Mouse (Mus musculus) embryonic facial prominence, embryonic 15.5 days (tissue): Measurements from ENCODE around the gene Exoc6b. TPM values are rescaled to one million over a fixed set of nuclear protein-coding genes. Genes with fewer than 3 reads are reported as not detected.

Experiments
- ATAC-seq: fragments of 200-750 bp; cut with Nextera tagmentation; 2 replicates; pipeline ENCODE4 v1.8.0; 2017; ENCODE audit warnings: low read depth, moderate TSS enrichment; ENCODE audit not compliant: insufficient number of reproducible peaks, low FRiP score, low TSS enrichment
- H3K27ac ChIP-seq: fragments of 300-500 bp; sonication (generic); replicated peaks from 2 replicates; pipeline ENCODE4 v1.5.1; 2015; ENCODE audit warnings: mild to moderate bottlenecking, inconsistent platforms
- H3K27me3 ChIP-seq: fragments of 300-500 bp; sonication (generic); 2 replicates; pipeline ENCODE4 v1.6.1; 2015; ENCODE audit warnings: inconsistent platforms
- H3K36me3 ChIP-seq: fragments of 300-500 bp; sonication (generic); 2 replicates; pipeline ENCODE4 v1.6.1; 2015; ENCODE audit warnings: mild to moderate bottlenecking, inconsistent platforms
- H3K4me1 ChIP-seq: fragments of 300-500 bp; sonication (generic); 2 replicates; pipeline ENCODE4 v1.6.1; 2015; ENCODE audit warnings: inconsistent platforms
- H3K4me2 ChIP-seq: fragments of 300-500 bp; sonication (generic); replicated peaks from 2 replicates; pipeline ENCODE4 v1.6.1; 2015; ENCODE audit warnings: mild to moderate bottlenecking, inconsistent platforms
- H3K4me3 ChIP-seq: fragments of 300-500 bp; sonication (generic); replicated peaks from 2 replicates; pipeline ENCODE4 v1.5.1; 2015; ENCODE audit warnings: mild to moderate bottlenecking, inconsistent platforms
- H3K9ac ChIP-seq: fragments of 300-500 bp; sonication (generic); 2 replicates; pipeline ENCODE4 v1.6.1; 2015; ENCODE audit warnings: inconsistent platforms
- H3K9me3 ChIP-seq: fragments of 300-500 bp; sonication (generic); replicated peaks from 2 replicates; pipeline ENCODE4 v1.6.1; 2016; ENCODE audit warnings: inconsistent platforms
- WGBS: fragments of 180-500 bp; shearing (Covaris S2); methylation state at CpG from one replicate; pipeline ENCODE4 v1.1.7; 2015; 5-methylcytosine and 5-hydroxymethylcytosine counted together
- polyA plus RNA-seq: library from polyadenylated mRNA; unstranded; fragments of >200 nt; fragmentation: Nextera tagmentation; extraction: Ambion mirVana; gene quantifications from 2 replicates; pipeline ENCODE4 v1.2.1, GENCODE M21; 2015

The Exoc6b gene
- polyA plus RNA-seq, 1 experiment from 2014 or later, result 36.5 TPM

DNA sequence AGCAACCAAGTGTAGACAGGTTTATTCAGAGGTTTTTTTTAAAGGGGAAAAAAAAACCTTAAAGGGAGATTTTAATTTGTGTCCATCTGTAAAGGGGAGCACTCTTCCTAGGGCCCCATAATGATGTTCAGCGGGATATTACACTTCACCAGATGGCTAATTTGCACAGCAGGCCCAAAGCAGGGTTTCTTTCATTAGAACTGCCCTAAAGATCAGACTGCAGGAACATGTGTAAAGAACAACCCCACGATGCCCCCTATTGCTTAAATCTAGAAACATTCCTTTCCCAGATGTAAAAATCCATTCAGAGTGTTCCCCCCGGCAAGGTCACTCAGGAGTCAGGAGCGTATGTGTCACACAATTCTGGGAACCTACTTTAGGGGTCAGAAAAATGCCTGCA, 202.2 kb downstream of the Exoc6b start:
- Histone ChIP-seq H3K4me1 (peaks cover 3% of the 10 kb centered on the region; the same call in 1 of the 2 replicates), H3K4me2 (no peak overlapping the region), H3K36me3 (no peaks in the 10 kb centered on the region), H3K9me3 (no peaks in the 10 kb centered on the region), H3K4me3 (no peak overlapping the region), H3K27me3 (no peaks in the 10 kb centered on the region), H3K27ac (no peak overlapping the region), H3K9ac (no peak overlapping the region)
- ATAC-seq, result no peak
- 20% methylated on average over 4 of the region's 4 CpGs for WGBS

DNA sequence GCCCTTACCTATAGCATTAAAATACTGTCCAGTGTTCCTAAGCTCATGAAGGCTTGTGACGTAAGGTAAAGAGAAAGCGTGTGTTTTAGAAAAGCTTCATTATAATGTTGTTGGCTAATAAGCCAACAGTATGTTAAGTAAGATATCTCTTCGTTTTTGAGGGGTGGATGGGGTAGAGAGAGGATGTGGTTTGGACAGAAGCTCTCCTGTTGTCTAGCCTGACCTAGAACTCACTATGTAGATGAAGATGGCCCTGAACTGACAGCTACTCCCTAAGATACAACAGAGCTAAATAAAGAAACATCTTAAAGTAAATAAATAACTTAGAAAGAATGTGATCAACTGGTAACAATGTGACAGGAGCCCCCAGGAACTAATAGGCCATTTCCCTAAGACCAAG, 204.7 kb downstream of the Exoc6b start:
- H3K27me3 ChIP-seq, result no peaks in the 10 kb centered on the region
- H3K4me2 ChIP-seq, result no peak overlapping the region
- no peak overlapping the region for H3K27ac ChIP-seq
- no peaks in the 10 kb centered on the region for H3K9me3 ChIP-seq
- H3K9ac ChIP-seq, result no peak overlapping the region
- peaks cover 3% of the 10 kb centered on the region; the same call in 1 of the 2 replicates for H3K4me1 ChIP-seq
- 83% methylated on average over 3 of the region's 3 CpGs for WGBS
- ATAC-seq, result no peak
- H3K36me3 ChIP-seq, result no peaks in the 10 kb centered on the region
- H3K4me3 ChIP-seq, result no peak overlapping the region

DNA sequence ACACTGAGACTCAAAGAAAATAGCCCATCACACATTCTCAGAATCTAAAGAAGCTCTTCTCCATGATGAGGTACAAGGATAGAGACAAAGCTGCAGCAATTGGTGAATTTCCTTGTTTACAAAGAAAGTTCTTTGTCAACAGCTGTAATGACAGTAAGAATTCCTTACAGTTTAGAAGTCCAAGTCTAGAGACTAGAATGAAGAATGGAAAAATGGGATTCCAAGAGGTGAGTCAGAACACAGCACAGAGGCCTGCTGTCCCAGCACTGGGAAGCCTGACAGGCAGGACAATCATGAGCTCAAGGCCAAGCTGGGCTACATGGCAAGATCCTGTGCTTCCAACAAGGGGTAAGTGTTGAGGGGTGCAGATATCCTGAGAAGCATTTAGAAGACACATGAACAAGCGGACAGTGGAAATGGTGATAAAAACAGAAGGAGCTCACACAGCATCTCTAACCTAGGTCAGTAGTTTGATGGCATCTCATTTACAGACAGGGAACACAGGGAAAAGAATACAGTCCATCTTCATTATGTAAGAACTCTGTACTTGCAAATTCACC, 205.4 kb downstream of the Exoc6b start:
- 91% methylated on average over 1 of the region's 1 CpGs for WGBS
- H3K4me3 ChIP-seq, result no peak overlapping the region
- ATAC-seq, result no peak
- no peaks in the 10 kb centered on the region for H3K36me3 ChIP-seq
- peaks cover 3% of the 10 kb centered on the region; the same call in 1 of the 2 replicates for H3K4me1 ChIP-seq
- no peaks in the 10 kb centered on the region for H3K27me3 ChIP-seq
- H3K9me3 ChIP-seq, result no peaks in the 10 kb centered on the region
- no peak overlapping the region for H3K9ac ChIP-seq
- no peak overlapping the region for H3K4me2 ChIP-seq
- no peak overlapping the region for H3K27ac ChIP-seq

DNA sequence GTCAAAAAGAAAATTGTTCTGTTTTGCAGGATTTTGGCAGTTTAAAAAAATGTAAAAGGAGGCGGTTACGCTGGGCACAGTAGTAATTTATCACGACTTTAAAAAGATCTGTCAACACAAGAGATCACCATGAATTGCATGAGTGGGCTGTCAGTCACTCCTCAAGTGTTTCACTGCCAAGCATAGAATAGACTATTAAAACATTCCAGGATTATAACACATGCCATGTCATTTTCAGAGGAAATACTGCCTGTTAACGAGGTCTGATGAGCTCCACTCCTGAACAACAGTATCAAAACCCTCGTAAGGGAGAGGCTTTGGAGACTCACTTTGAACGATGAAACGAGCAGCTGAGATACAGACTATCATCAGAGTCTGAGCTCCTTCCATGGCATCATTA, 223.6 kb downstream of the Exoc6b start:
- Histone ChIP-seq H3K4me1 (no peaks in the 10 kb centered on the region), H3K27ac (no peak overlapping the region), H3K27me3 (no peaks in the 10 kb centered on the region), H3K9me3 (no peaks in the 10 kb centered on the region), H3K9ac (no peak overlapping the region), H3K36me3 (peaks cover 5% of the 10 kb centered on the region), H3K4me3 (no peak overlapping the region), H3K4me2 (no peak overlapping the region)
- 62% methylated on average over 7 of the region's 7 CpGs for WGBS
- no peak for ATAC-seq

DNA sequence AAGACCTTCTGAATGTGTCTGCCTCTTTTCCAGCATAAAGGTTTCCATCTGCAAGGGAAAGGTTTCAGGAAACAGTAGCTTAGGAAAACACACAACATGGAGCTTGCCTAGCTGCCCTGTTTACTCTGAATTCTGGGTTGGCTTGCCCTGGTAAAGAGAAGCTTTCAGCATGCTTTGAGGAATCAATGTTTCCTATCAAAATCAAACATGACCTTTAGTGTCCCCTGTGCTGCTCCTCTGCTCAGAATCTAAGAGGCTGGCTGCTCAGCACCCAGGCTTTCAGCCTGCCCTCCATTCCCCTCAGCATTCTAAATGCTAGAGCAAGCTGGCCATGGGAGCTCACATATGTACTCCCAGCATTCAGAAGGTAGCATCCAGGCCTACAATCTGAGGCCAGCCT, 228.2 kb downstream of the Exoc6b start:
- H3K36me3 ChIP-seq, result peaks cover 8% of the 10 kb centered on the region
- H3K4me1 ChIP-seq, result no peaks in the 10 kb centered on the region
- H3K9ac ChIP-seq, result no peak overlapping the region
- no peak overlapping the region for H3K4me2 ChIP-seq
- ATAC-seq, result no peak
- no peaks in the 10 kb centered on the region for H3K9me3 ChIP-seq
- no peak overlapping the region for H3K4me3 ChIP-seq
- H3K27me3 ChIP-seq, result no peaks in the 10 kb centered on the region
- no peak overlapping the region for H3K27ac ChIP-seq

DNA sequence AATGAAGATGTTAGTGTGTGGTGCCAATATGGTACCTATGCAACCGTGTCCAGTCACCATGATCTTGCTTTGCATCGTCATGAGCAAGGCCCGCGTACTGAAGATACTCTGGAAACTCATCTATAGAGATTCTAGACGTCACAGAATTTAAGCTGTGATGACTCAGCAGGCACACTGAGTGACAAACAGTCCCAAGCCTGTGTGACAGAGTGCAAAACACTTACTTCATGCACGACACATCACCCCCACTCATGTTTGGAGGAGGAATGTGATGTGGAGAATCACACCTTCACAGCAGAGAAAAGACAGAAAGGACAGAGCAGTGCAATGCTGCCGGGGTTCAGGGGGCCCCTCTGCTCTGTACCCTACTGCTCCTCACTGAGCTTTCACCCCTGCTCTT, 261.8 kb downstream of the Exoc6b start:
- WGBS, result 87% methylated on average over 7 of the region's 7 CpGs
- H3K27me3 ChIP-seq, result no peaks in the 10 kb centered on the region
- no peak for ATAC-seq
- H3K27ac ChIP-seq, result no peak overlapping the region
- no peak overlapping the region for H3K4me2 ChIP-seq
- no peak overlapping the region for H3K9ac ChIP-seq
- H3K4me1 ChIP-seq, result no peaks in the 10 kb centered on the region
- H3K36me3 ChIP-seq, result peaks cover 9% of the 10 kb centered on the region; the same call in 1 of the 2 replicates
- H3K9me3 ChIP-seq, result no peaks in the 10 kb centered on the region
- H3K4me3 ChIP-seq, result no peak overlapping the region

DNA sequence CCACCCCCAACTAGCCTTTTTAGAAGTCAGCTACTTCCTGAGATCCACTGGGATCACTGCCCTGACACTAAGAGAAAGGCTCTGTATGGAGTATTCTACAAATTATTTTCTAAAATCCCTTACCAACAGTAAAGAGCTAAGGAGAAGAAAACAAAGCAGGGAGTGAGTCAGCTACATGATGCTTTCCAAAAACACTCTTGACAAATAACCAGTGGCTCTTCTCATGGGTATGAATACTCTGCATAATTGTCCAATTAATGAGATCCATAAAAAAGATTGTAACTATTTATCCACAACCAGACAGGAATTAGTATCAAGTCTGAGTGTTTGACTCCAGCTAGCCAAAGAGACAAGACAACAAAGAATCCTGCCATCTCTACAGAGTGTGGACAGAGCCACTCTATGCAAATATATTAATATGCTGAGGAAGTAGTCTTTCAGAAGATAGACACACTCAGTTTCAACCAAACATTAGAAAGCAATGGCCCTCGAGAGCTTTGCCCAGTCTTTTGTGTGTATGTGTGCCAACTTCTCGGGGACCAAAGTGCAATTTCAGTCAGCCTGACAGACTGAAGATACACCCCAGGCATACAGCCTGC, 263.1 kb downstream of the Exoc6b start:
- 70% methylated on average over 2 of the region's 2 CpGs for WGBS

DNA sequence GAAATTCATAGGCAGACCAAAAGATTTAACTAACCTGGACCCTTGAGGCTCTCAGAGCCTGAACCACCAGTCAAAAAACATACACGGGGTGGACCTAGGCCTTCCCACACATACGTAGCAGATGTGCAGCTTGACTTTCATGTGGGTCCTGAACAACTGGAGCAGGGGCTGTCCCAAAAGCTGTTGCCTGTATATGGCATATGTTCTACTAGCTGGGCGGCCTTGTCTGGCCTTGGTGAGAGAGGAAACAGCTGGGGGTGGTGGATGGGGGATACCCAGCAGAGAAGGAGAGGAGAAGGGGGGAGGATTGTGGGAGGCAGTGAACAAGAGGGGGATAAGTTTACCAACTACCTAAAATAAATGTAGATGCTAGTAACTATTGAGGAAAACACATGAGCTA, 270.6 kb downstream of the Exoc6b start:
- ATAC-seq, result no peak
- WGBS, result 74% methylated on average over 3 of the region's 3 CpGs
- Histone ChIP-seq H3K4me3 (no peak overlapping the region), H3K4me2 (no peak overlapping the region), H3K9ac (no peak overlapping the region), H3K4me1 (no peaks in the 10 kb centered on the region), H3K9me3 (no peaks in the 10 kb centered on the region), H3K36me3 (no peaks in the 10 kb centered on the region), H3K27me3 (no peaks in the 10 kb centered on the region), H3K27ac (no peak overlapping the region)

More for the DNA sequence above, 263.1 kb downstream of the Exoc6b start:
- no peaks in the 10 kb centered on the region for H3K4me1 ChIP-seq
- no peaks in the 10 kb centered on the region for H3K9me3 ChIP-seq
- no peak overlapping the region for H3K27ac ChIP-seq
- no peak overlapping the region for H3K9ac ChIP-seq
- H3K27me3 ChIP-seq, result no peaks in the 10 kb centered on the region
- H3K4me3 ChIP-seq, result no peak overlapping the region
- ATAC-seq, result no peak
- H3K36me3 ChIP-seq, result no peaks in the 10 kb centered on the region
- no peak overlapping the region for H3K4me2 ChIP-seq

DNA sequence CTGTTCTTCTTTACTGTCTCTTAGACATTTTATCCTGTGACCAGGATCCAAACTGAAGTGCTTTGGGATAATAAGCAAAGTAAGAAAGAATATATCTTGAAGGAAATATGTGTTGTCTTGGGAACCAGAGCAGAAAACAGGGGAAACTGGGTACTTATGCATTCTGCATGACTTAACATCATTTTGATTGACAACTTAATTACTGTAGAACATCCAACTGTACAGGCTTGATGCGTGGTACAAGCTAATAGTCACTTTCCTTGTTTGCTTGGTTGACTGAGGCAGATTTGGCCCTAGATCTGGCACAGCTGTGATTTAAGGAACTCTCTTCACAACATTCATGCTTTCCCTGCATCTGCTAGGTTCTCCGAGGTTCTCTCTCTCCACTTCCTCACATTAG, 285.3 kb downstream of the Exoc6b start:
- Histone ChIP-seq H3K27me3 (no peaks in the 10 kb centered on the region), H3K4me1 (0 out of 2 replicates have a peak, but pooled peaks cover 3% of the 10 kb centered on the region), H3K4me3 (no peak overlapping the region), H3K9me3 (no peaks in the 10 kb centered on the region), H3K27ac (no peak overlapping the region), H3K9ac (no peak overlapping the region), H3K36me3 (no peaks in the 10 kb centered on the region), H3K4me2 (no peak overlapping the region)
- ATAC-seq, result no peak
- WGBS, result 57% methylated on average over 2 of the region's 2 CpGs

DNA sequence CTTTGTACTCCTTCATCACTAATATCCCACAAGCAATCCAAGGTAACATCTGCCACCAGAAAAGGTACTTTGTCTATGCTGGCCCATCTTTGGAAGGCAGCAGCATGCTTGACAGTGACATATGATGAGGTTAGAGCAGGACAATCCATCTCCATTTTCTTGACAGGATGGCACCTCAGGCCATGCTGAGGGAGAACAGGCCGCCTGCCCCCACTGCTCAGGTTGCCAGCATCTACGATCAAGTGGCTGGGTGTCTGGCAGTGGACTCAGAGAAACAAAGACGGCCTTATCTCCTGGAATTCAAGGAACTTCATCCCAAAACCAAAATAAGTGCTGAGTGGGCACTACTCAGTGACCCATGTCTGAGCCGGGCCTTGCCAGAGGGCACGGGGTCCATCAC, 289.3 kb downstream of the Exoc6b start:
- H3K9me3 ChIP-seq, result no peaks in the 10 kb centered on the region
- no peak overlapping the region for H3K9ac ChIP-seq
- no peak overlapping the region for H3K27ac ChIP-seq
- H3K27me3 ChIP-seq, result no peaks in the 10 kb centered on the region
- no peak overlapping the region for H3K4me3 ChIP-seq
- no peaks in the 10 kb centered on the region for H3K36me3 ChIP-seq
- ATAC-seq, result no peak
- WGBS, result 42% methylated on average over 5 of the region's 5 CpGs
- peaks cover 8% of the 10 kb centered on the region; the same call in 1 of the 2 replicates for H3K4me1 ChIP-seq
- no peak overlapping the region for H3K4me2 ChIP-seq

DNA sequence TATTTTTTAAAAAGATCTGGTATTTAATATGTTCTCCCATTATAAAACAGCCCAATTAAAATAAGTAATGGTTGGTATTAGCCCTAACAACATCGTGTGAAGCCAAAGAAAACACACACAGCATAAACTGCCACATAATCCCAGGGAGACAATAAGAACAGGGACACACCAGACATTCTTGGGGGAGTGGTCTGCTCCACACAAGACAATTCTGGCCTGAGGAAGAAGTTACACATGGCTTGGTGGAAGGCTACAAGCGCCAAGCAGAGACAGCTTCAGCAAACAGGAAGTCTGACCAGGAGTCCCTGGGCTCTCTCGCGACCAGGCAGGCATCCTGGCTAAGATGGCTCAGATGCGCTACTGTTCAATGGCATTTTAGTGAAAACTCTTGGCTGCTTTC, 290.3 kb downstream of the Exoc6b start:
- Histone ChIP-seq H3K4me2 (no peak overlapping the region), H3K36me3 (no peaks in the 10 kb centered on the region), H3K9ac (no peak overlapping the region), H3K9me3 (no peaks in the 10 kb centered on the region), H3K4me1 (peaks cover 8% of the 10 kb centered on the region; the same call in 1 of the 2 replicates), H3K27me3 (no peaks in the 10 kb centered on the region), H3K27ac (no peak overlapping the region), H3K4me3 (no peak overlapping the region)
- ATAC-seq, result no peak
- 58% methylated on average over 5 of the region's 5 CpGs for WGBS

DNA sequence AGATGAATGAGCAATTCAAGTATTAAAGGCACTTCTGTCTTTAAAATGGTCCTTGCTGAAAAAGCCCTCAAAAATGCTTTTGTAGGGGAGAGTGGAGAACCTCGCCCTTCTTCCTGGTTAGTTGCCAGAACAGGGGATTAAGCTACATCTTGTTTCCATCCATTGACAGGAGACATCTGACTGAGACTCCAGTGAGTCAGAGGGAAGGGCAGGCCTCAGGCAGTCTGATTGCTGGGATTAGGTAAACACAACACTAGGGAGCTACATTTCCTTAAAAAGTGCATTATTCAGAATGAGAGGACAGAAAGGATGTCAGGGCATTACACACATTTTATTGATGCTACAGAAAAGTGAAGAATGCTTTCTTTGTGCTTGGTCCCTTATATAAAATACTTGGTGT, 293.4 kb downstream of the Exoc6b start:
- H3K27ac ChIP-seq, result no peak overlapping the region
- H3K4me2 ChIP-seq, result no peak overlapping the region
- peaks cover 8% of the 10 kb centered on the region; the same call in 1 of the 2 replicates for H3K4me1 ChIP-seq
- H3K4me3 ChIP-seq, result no peak overlapping the region
- H3K9me3 ChIP-seq, result no peaks in the 10 kb centered on the region
- no peaks in the 10 kb centered on the region for H3K27me3 ChIP-seq
- H3K36me3 ChIP-seq, result no peaks in the 10 kb centered on the region
- no peak overlapping the region for H3K9ac ChIP-seq
- 22% methylated on average over 1 of the region's 1 CpGs for WGBS
- no peak for ATAC-seq
